Mouse (Mus musculus): Measurements from ENCODE around the gene Hjurp.

DNA sequence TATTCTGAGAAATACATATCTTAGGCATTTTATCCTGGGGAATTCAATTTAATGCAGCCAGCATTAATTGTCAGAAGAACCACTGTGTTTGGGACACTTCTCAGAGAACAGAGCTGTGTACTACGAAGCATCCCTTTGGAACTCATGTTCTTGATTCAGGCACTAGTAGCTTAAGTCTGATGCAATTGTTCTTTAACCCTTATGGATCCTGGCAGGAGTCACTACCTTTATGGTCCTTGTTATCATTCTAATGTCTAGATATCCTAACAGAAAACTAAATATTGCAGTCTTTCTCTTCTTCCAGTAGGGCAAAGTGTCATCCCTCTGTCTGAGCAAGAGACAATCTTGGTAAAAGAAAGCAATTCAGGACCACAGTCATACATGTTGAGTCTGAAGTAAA is 64.4 kb downstream of the Hjurp start:
- TF ChIP-seq CTCF (IDR thresholded peaks at IDR 0.05; ENCODE audit: control insufficient read depth, insufficient read depth, insufficient replicate concordance, low read depth, low read length) = no peak
- no peak for TF ChIP-seq POLR2A (IDR thresholded peaks at IDR 0.05; ENCODE audit: control insufficient read depth, low read depth, low read length)
